Mouse (Mus musculus): ENCODE results near the gene Bsx. TPM values are rescaled to one million over a fixed set of nuclear protein-coding genes. Genes with fewer than 3 reads are reported as not detected.

Bsx gene
- polyA plus RNA-seq, 1 experiment from 2014 or later = 2.9 TPM

- Histone ChIP-seq H3K36me3 (no peaks in the 10 kb centered on the region), H3K27ac (replicated peaks) (no peak overlapping the region), H3K27me3 (peaks cover 12% of the 10 kb centered on the region), H3K4me1 (0 out of 2 replicates have a peak, but pooled peaks cover 4% of the 10 kb centered on the region), H3K4me2 (replicated peaks) (no peak overlapping the region), H3K9ac (replicated peaks) (no peak overlapping the region), H3K4me3 (no peak overlapping the region), H3K9me3 (no peaks in the 10 kb centered on the region)
- ATAC-seq (replicated peaks) = no peak
- 13% methylated on average over 8 of the region's 8 CpGs for WGBS
Measured at GRCm38 (mm10) chr9:40908411-40908810, 34.5 kb downstream of the Bsx start.

DNA sequence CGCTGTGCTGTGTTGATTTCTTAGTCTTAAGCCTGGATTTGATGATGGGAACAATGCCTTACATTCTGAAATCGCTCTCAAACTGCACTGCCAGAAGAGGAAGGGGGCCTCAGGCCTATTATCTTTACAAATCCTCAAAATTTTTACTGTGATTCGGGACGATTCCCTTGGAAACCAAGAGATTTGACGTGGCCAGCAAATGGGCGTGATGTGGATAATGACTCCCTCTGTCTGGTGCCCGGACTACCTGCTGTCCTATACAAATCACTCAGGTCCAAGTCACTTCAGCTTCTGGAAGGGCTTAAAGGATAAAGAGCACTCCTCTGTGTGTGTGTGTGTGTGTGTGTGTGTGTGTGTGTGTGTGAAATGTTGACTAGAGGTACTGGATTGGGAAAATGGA is 35.0 kb downstream of the Bsx start:
- Histone ChIP-seq H3K4me2 (replicated peaks) (no peak overlapping the region), H3K4me3 (no peak overlapping the region), H3K27ac (replicated peaks) (no peak overlapping the region), H3K9ac (replicated peaks) (no peak overlapping the region), H3K4me1 (0 out of 2 replicates have a peak, but pooled peaks cover 4% of the 10 kb centered on the region), H3K27me3 (peaks cover 12% of the 10 kb centered on the region), H3K9me3 (no peaks in the 10 kb centered on the region), H3K36me3 (no peaks in the 10 kb centered on the region)
- ATAC-seq (replicated peaks) = no peak
- WGBS = 6% methylated on average over 7 of the region's 7 CpGs

- no peak overlapping the region for H3K27ac ChIP-seq (replicated peaks)
- H3K36me3 ChIP-seq = no peaks in the 10 kb centered on the region
- 20% methylated on average over 12 of the region's 12 CpGs for WGBS
- no peak overlapping the region for H3K4me3 ChIP-seq
- no peak overlapping the region for H3K4me2 ChIP-seq (replicated peaks)
- no peak overlapping the region for H3K9ac ChIP-seq (replicated peaks)
- H3K9me3 ChIP-seq = no peaks in the 10 kb centered on the region
- ATAC-seq (replicated peaks) = no peak
- H3K27me3 ChIP-seq = no peaks in the 10 kb centered on the region
- H3K4me1 ChIP-seq = no peaks in the 10 kb centered on the region; the same call in 1 of the 2 replicates
Measured at GRCm38 (mm10) chr9:40917871-40918613, 44.1 kb downstream of the Bsx start.

DNA sequence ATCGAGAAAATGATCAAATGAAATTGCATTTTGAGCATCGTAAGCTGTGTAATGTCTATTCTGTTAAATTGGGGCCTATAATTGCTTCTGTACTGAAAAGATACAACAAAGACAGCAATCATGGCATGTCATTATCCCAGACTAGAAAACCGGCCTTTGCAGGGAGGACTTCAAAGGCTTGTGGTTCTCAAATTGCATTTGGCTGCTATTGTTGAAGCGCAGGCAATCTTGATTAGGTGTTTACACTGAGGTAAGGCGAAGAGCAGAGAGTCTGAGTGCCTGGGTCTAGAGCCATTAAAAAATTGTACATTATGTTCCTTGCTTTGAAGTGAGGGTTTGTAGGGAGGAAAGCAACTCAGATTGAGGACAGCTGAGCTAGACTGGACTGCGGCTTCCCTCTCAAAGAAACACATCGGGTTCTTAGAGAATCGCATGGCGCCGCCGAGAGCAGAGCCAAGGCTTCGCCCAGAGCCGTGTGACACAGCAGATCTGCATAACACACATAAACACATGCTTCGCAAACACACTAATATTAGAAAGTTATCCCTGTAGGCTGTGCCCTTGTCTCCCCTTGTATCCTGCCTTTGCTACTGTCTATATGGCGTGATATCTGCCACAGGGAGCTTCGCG is 53.5 kb downstream of the Bsx start:
- 0 out of 2 replicates have a peak overlapping the region, but pooled peaks have one; percentile 1 for H3K4me2 ChIP-seq (replicated peaks)
- ATAC-seq (replicated peaks) = no peak
- H3K36me3 ChIP-seq = no peaks in the 10 kb centered on the region
- no peaks in the 10 kb centered on the region for H3K27me3 ChIP-seq
- 42% methylated on average over 17 of the region's 17 CpGs for WGBS
- peaks cover 13% of the 10 kb centered on the region for H3K4me1 ChIP-seq
- H3K9me3 ChIP-seq = no peaks in the 10 kb centered on the region
- H3K4me3 ChIP-seq = no peak overlapping the region
- H3K9ac ChIP-seq (replicated peaks) = no peak overlapping the region
- H3K27ac ChIP-seq (replicated peaks) = no peak overlapping the region

Other genes starting within 250 kb of the Bsx start
- not detected in 2 replicates for gene Gm21915, start 203.5 kb upstream of the Bsx start, polyA plus RNA-seq (2015; fragmentation: Nextera tagmentation; extraction: Ambion mirVana)
- 53.9 and 56.3 TPM in 2 replicates for gene Clmp, start 188.2 kb upstream of the Bsx start, polyA plus RNA-seq (2015; fragmentation: Nextera tagmentation; extraction: Ambion mirVana)
- gene Hspa8, start 73.1 kb upstream of the Bsx start, polyA plus RNA-seq (2015; fragmentation: Nextera tagmentation; extraction: Ambion mirVana) = 3,198 TPM in 2 replicates
- gene Jhy, start 90.0 kb downstream of the Bsx start, polyA plus RNA-seq (2015; fragmentation: Nextera tagmentation; extraction: Ambion mirVana) = 0.27 and 0.99 TPM in 2 replicates
- not detected in 2 replicates for gene Crtam, start 130.5 kb downstream of the Bsx start, polyA plus RNA-seq (2015; fragmentation: Nextera tagmentation; extraction: Ambion mirVana)